Mouse (Mus musculus): ENCODE results near the gene Kif13a. TPM values are rescaled to one million over a fixed set of nuclear protein-coding genes. Genes with fewer than 3 reads are reported as not detected.

Gene Kif13a
- polyA plus RNA-seq, 1 experiment from 2014 or later = 18.5 TPM

DNA sequence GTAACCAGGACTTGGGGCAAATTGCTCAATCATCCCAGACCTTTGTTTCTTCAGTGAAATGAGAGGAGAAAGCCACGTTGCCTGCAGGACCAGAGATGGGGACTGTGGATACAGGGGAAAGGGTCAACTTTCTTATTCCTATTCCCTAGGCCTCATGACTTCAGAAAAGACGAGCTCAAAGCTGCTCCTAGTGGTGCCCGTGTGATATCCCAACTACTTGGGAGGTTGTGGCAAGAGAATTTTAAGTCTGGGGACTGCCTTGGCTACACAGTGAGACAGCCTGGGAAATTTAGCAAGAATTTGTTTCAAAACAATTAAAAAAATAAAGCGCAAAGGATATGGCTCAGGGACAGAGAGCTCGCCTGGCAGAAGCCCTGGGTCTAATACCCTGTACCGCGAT, 171.7 kb downstream of the Kif13a start:
- Histone ChIP-seq H3K27me3 (no peaks in the 10 kb centered on the region), H3K36me3 (replicated peaks) (peaks cover 18% of the 10 kb centered on the region), H3K4me1 (peaks cover 6% of the 10 kb centered on the region; the same call in 1 of the 2 replicates), H3K27ac (no peak overlapping the region), H3K4me3 (replicated peaks) (no peak overlapping the region), H3K9ac (no peak overlapping the region), H3K4me2 (no peak overlapping the region), H3K9me3 (no peaks in the 10 kb centered on the region)
- WGBS = 92% methylated on average over 7 of the region's 7 CpGs
- no peak for ATAC-seq (ENCODE audit: low FRiP score)

DNA sequence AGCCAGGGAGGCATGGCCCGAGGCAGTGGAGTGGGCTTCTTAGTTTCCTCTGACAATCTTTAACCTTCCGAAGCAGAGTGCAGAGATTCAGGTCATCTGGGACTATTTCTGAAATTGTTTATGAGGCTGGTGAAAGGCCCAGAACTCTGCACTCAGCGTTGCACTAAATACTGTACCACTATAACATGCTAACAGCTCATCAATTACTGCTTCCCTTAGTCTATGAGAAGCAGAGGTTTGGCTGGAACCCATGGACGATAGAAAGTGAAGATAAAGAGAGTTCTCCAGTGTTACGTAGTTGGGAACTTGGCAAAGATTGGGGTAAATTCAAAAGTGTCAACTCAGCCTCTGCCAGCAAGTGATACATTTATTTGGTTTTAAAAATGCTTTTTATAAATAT, 176.4 kb downstream of the Kif13a start:
- Histone ChIP-seq H3K36me3 (replicated peaks) (peaks cover 36% of the 10 kb centered on the region), H3K4me2 (no peak overlapping the region), H3K9ac (no peak overlapping the region), H3K4me3 (replicated peaks) (no peak overlapping the region), H3K4me1 (no peaks in the 10 kb centered on the region), H3K27me3 (no peaks in the 10 kb centered on the region), H3K27ac (no peak overlapping the region), H3K9me3 (no peaks in the 10 kb centered on the region)
- 95% methylated on average over 5 of the region's 5 CpGs for WGBS
- ATAC-seq (ENCODE audit: low FRiP score) = no peak

DNA sequence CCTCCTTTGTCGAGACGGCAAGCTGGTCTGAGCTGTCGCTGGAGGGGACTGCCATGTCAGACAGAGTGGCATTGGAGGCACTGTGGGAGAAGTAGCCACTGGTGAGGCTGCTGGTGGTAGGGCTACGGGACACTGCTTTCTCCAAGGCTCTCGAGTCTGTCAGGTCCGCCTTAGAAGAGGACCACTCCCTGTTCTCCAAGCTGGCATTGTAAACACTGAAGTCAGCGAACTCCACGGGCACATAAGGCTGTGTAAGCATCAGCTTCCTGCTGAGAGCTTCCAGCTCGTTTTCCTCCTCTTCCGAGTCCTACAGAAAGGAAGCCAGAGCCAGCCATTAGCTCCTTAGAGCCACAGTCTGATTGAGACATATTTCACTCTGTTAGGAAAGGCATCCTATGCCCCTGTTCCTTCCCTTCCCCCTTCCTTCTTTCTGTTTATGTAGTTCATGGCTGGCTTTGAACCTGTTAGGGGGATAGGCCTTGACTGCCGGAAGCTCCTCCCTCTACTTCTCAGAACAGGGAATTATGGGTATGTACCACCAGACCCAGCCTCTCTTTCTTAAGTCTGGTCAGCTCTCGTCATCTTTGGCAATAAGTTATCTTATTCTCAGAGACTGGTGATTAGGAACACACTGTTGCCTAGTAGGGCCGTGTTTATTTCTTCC, 177.0 kb downstream of the Kif13a start:
- Histone ChIP-seq H3K9me3 (no peaks in the 10 kb centered on the region), H3K36me3 (replicated peaks) (peaks cover 39% of the 10 kb centered on the region), H3K27ac (no peak overlapping the region), H3K4me1 (no peaks in the 10 kb centered on the region), H3K27me3 (no peaks in the 10 kb centered on the region), H3K4me2 (no peak overlapping the region), H3K9ac (no peak overlapping the region), H3K4me3 (replicated peaks) (no peak overlapping the region)
- 89% methylated on average over 13 of the region's 13 CpGs for WGBS
- no peak for ATAC-seq (ENCODE audit: low FRiP score)

GRCm38 (mm10) chr13:46748138-46748873, 181.4 kb downstream of the Kif13a start:
- Histone ChIP-seq H3K9me3 (no peaks in the 10 kb centered on the region), H3K9ac (no peak overlapping the region), H3K4me3 (replicated peaks) (no peak overlapping the region), H3K36me3 (replicated peaks) (peaks cover 39% of the 10 kb centered on the region), H3K27me3 (no peaks in the 10 kb centered on the region), H3K4me2 (no peak overlapping the region), H3K4me1 (no peaks in the 10 kb centered on the region), H3K27ac (no peak overlapping the region)
- ATAC-seq (ENCODE audit: low FRiP score) = no peak
- WGBS = 87% methylated on average over 5 of the region's 5 CpGs

- Histone ChIP-seq H3K4me2 (no peak overlapping the region), H3K9ac (no peak overlapping the region), H3K9me3 (no peaks in the 10 kb centered on the region), H3K4me3 (replicated peaks) (no peak overlapping the region), H3K27me3 (no peaks in the 10 kb centered on the region), H3K4me1 (no peaks in the 10 kb centered on the region), H3K27ac (no peak overlapping the region), H3K36me3 (replicated peaks) (0 out of 2 replicates have a peak, but pooled peaks cover 8% of the 10 kb centered on the region)
- 89% methylated on average over 8 of the region's 8 CpGs for WGBS
- ATAC-seq (ENCODE audit: low FRiP score) = no peak
These were observed 185.8 kb downstream of the Kif13a start for GRCm38 (mm10) chr13:46743821-46744220.

GRCm38 (mm10) chr13:46742367-46742766, 187.3 kb downstream of the Kif13a start:
- Histone ChIP-seq H3K9ac (no peak overlapping the region), H3K9me3 (no peaks in the 10 kb centered on the region), H3K4me3 (replicated peaks) (no peak overlapping the region), H3K4me1 (no peaks in the 10 kb centered on the region), H3K36me3 (replicated peaks) (no peaks in the 10 kb centered on the region), H3K4me2 (no peak overlapping the region), H3K27ac (no peak overlapping the region), H3K27me3 (no peaks in the 10 kb centered on the region)
- ATAC-seq (ENCODE audit: low FRiP score) = no peak
- 70% methylated on average over 2 of the region's 2 CpGs for WGBS

DNA sequence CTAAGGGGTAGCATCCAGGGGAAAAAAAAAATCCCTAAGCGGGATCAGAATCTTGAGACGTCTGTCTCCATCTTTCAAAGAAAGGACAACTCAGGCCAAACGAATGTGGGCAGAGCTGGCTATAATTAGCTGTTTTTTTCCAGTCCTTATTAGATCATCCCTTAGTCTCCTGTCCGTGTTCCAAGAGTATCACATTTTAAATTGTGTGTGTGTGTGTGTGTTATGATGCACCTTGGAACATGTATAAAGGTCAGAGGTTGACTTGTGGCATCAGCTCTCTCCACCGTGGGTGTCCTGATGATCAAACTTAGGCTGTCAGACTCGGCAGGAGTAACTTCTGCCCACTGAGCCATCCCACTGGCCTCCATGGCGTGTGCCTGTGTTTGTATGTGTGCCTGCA, 190.2 kb downstream of the Kif13a start:
- H3K27ac ChIP-seq = no peak overlapping the region
- H3K4me2 ChIP-seq = no peak overlapping the region
- H3K36me3 ChIP-seq (replicated peaks) = no peaks in the 10 kb centered on the region
- peaks cover 11% of the 10 kb centered on the region for H3K27me3 ChIP-seq
- 80% methylated on average over 7 of the region's 7 CpGs for WGBS
- no peak for ATAC-seq (ENCODE audit: low FRiP score)
- H3K9ac ChIP-seq = no peak overlapping the region
- H3K4me1 ChIP-seq = peaks cover 15% of the 10 kb centered on the region
- no peak overlapping the region for H3K4me3 ChIP-seq (replicated peaks)
- H3K9me3 ChIP-seq = no peaks in the 10 kb centered on the region

GRCm38 (mm10) chr13:46737482-46737881, 192.2 kb downstream of the Kif13a start:
- Histone ChIP-seq H3K9ac (no peak overlapping the region), H3K4me3 (replicated peaks) (no peak overlapping the region), H3K27ac (no peak overlapping the region), H3K36me3 (replicated peaks) (no peaks in the 10 kb centered on the region), H3K4me2 (no peak overlapping the region), H3K4me1 (peaks cover 15% of the 10 kb centered on the region), H3K27me3 (peaks cover 15% of the 10 kb centered on the region), H3K9me3 (no peaks in the 10 kb centered on the region)
- no peak for ATAC-seq (ENCODE audit: low FRiP score)
- WGBS = 88% methylated on average over 4 of the region's 4 CpGs

DNA sequence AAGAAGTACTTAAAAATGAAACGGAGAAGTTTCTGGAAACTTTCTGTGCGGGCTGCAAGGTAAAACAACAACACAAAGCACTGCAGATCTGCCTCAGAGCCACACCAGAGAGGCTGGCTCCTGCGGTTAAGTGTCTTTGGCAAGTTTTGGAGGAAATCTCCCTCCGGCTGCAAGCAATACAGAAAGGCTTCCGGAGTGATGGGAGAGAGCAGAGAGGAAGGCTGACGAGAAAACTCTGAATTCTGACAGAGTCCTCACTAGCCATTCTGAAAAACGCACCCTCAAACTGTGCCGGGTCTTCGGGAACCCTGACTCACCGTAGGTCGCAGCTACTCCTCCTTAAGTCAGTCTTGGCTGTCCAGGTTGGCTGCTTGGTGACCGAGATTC, 193.2 kb downstream of the Kif13a start:
- no peak for ATAC-seq (ENCODE audit: low FRiP score)

GRCm38 (mm10) chr13:46735808-46736478, 193.7 kb downstream of the Kif13a start:
- 1% methylated on average over 20 of the region's 20 CpGs for WGBS
- Histone ChIP-seq H3K27ac (no peak overlapping the region), H3K9me3 (no peaks in the 10 kb centered on the region)

More for the DNA sequence above, 193.2 kb downstream of the Kif13a start:
- Histone ChIP-seq H3K4me1 (peaks cover 15% of the 10 kb centered on the region), H3K9me3 (no peaks in the 10 kb centered on the region), H3K27ac (no peak overlapping the region), H3K36me3 (replicated peaks) (no peaks in the 10 kb centered on the region), H3K9ac (peak overlapping the region; percentile 54), H3K4me2 (peak overlapping the region; percentile 73), H3K27me3 (peaks cover 15% of the 10 kb centered on the region), H3K4me3 (replicated peaks) (peak overlapping the region; percentile 42)
- WGBS = 2% methylated on average over 12 of the region's 12 CpGs

DNA sequence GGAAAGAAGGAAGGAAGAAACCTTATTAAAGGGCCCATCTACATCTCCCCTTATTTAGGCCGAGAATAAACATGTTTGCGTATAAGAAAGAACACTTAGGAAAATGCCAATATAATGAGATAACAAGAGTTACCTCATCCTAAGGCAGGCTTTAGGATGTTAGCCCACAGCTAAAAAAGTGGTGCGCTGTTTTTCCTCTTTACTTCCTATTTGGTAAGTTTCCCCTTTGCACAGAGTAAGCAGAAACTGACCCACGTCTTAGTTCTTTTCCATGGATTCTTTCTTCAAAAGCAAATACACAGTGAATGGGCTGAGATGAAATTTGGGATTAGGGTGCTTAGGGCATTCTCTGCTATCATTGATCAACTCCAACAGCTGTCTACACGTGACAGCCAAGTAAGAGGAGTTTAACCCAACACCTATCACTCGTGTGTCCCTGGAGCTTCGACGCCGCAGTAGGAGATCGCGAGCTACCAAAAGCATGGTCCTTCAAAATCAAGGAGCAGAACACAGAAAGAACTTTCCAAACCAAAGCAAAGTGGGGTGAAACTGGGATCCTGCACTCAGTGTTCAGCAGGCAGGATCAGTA, 194.4 kb downstream of the Kif13a start:
- no peak overlapping the region for H3K27ac ChIP-seq
- H3K36me3 ChIP-seq (replicated peaks) = no peaks in the 10 kb centered on the region
- H3K9me3 ChIP-seq = no peaks in the 10 kb centered on the region
- ATAC-seq (ENCODE audit: low FRiP score) = no peak
- 44% methylated on average over 11 of the region's 11 CpGs for WGBS
- peaks cover 15% of the 10 kb centered on the region for H3K4me1 ChIP-seq
- peak overlapping the region; percentile 54; the same call in 1 of the 2 replicates for H3K9ac ChIP-seq
- H3K27me3 ChIP-seq = peaks cover 15% of the 10 kb centered on the region
- peak overlapping the region; percentile 73 for H3K4me2 ChIP-seq
- H3K4me3 ChIP-seq (replicated peaks) = peak overlapping the region; percentile 42

More at GRCm38 (mm10) chr13:46735808-46736478, 193.7 kb downstream of the Kif13a start:
- no peaks in the 10 kb centered on the region for H3K36me3 ChIP-seq (replicated peaks)
- ATAC-seq (ENCODE audit: low FRiP score) = no peak
- H3K27me3 ChIP-seq = peaks cover 15% of the 10 kb centered on the region
- peak overlapping the region; percentile 42 for H3K4me3 ChIP-seq (replicated peaks)
- peaks cover 15% of the 10 kb centered on the region for H3K4me1 ChIP-seq
- H3K9ac ChIP-seq = peak overlapping the region; percentile 54
- peak overlapping the region; percentile 73 for H3K4me2 ChIP-seq

DNA sequence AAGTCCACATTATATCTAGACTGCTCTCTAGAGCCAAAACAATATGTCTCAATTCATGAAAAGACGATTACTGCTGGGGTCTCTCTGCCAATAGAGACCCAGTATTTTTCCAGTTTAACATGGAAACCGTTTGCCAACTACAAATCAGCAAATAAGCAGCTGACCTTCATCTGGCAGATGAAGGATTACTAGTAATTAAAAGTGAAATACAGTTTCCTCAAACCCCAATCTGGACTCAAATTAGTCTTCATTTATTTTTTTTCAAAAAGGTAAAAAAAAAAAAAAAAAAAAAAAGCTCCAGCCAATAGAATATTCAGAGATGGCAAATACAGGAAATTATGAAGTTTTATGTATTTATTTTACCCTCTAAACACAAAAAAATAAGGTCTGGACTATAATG, 199.7 kb downstream of the Kif13a start:
- H3K27me3 ChIP-seq = peaks cover 4% of the 10 kb centered on the region; the same call in 1 of the 2 replicates
- no peak overlapping the region for H3K9ac ChIP-seq
- no peak for ATAC-seq (ENCODE audit: low FRiP score)
- H3K27ac ChIP-seq = no peak overlapping the region
- no peak overlapping the region for H3K4me2 ChIP-seq
- H3K4me3 ChIP-seq (replicated peaks) = no peak overlapping the region
- H3K9me3 ChIP-seq = no peaks in the 10 kb centered on the region
- no peaks in the 10 kb centered on the region for H3K36me3 ChIP-seq (replicated peaks)
- 84% methylated on average over 2 of the region's 2 CpGs for WGBS
- peaks cover 11% of the 10 kb centered on the region for H3K4me1 ChIP-seq
